Mouse (Mus musculus): ENCODE data around the gene Gm49373.
"Not testable (repeated sequence)": the region's sequence is repeated elsewhere in the genome, so short reads cannot be mapped to it uniquely, and the experiment has no call there.

Gene Gm49373

DNA sequence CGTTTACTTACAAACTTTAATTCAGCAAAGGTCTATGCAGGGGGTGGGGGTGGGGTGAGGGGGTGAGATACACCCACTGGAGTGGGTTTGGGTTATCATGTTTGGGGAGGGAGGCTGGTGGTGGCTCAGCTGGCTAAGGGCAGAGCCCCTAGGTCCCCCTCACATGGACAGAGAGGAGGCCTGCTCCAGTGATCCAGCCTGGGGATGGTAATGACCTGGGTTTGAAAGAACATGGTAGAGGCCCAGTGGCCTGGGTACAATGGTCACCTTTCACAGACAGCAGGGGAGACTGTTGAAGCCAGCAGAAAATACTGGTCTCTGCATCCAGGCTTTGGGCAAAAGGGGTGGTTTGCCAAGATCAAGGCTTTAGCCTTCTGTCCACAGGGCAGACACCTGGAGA lies 1.3 kb upstream of the Gm49373 start:
- peak; percentile 16 to 38 for DNase-seq (ENCODE audit: low spot score in 2 of 2)

DNA sequence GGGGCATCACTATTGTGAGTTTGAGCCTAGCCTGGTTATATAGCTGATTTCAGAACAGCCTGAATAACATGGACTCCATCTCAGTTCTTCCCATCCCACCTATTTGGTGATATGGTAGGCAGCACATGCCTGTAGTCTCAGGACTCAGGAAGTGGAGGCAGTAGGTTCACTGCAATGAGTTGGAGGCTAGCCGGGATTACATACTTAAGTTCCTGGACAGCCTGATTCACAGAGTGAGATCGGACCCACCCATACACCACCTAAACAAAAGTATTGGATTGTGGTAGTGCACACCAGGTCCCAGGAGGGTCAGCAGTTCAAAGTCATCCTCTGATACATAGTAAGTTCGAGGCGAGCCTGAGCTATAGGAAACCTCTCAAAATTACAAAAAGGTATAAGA lies 255 bp downstream of the Gm49373 start:
- DNase-seq (ENCODE audit: low spot score in 2 of 2), result no peak

DNA sequence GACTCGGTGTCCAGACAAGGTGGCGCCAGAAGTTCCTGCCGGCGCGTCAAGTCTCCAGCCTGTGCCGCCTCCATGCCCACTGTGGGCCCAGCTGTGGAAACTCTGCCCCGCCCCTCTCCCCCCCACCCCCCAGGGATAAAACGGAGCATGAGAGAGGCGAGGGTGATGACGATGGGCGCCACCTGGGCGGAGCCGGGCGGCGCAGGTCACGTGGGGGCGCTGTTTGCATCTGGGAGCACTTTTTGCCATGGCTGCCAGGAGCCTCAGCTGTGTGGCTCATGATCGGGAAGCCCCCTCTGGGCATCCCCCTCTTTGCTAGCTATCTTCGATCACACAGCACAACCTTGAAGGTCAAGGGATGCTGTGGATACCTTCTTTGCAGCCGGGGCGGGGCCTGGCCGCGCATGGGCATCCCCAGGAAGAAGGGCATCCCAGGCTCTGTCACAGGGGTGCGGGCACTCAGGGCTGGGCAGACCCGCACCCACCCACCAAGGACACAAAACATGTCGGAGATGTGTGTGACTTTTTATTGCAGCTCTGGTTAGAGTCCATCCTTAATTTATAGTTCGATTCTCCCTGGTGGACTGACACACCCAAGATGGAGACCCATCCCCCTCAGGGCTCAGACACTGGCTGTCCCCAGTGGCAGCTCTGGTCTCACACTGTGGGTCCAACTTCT lies 5.8 kb downstream of the Gm49373 start, which contains the start of gene Zglp1:
Zglp1 (minus strand) TSS at position 88 of the 679 bp plus-strand sequence.
- no peak for DNase-seq (ENCODE audit: low spot score in 2 of 2)

DNA sequence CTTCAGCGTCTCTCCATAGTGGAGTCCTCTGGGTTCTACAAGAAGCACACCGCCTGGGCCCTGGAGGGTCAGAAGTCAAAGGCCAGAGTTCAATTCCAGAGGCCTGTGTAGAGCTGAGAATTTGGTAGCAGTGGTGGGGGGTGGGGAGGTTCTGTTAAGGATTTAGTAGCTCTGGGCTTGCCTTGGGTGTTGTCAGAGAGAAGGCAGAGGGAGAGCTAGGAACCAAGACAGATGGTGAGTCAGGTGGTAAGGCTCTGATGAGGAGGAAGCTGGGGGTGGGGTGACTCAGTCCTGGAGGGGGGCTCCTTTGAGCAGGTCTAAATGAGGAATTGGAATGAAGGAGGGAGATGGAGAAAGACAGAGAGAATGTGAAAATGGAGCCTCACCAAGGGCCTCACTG lies 10.0 kb downstream of the Gm49373 start:
- DNase-seq (ENCODE audit: low spot score in 2 of 2), result peak; percentile 70 to 84

DNA sequence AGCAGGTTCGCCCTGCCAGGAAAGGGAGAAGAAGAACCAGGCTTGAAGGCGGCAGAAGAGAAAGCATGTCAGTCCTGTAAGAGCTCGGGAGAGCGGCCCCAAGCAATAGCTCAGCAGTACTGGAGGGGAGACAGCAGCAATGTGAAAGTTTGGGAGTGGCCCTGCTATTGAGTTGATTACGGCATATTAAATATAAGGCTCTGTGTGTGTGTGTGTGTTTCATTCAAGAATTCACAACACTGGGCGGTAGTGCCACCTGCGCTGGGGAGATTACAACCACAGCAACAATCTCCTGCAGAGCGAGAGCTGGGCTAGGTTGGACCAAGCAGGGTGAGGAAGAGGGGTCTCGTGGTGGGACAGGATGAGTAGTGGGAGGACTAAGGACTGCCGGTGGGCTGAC lies 21.3 kb downstream of the Gm49373 start:
- DNase-seq (ENCODE audit: low spot score in 2 of 2), result no peak

DNA sequence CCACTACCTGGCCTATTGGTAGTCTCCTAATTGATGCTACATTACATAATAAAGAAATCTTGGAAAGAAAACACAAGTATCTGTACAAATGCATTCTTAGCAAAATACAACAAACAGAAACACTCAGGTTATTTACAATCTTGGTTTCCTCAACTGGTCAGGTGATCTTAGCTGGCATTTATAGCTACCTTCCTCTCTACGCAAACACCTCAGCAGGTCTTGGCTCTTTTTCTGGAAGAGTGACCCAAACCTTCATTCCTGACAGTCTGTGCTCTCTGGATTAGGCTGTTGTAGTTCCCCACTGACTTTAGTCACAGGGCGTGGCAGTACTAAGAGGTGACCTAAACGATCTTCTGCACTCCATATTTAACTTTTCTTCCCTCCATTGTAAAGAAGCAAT lies 27.7 kb downstream of the Gm49373 start:
- DNase-seq (ENCODE audit: low spot score in 2 of 2), result no peak

DNA sequence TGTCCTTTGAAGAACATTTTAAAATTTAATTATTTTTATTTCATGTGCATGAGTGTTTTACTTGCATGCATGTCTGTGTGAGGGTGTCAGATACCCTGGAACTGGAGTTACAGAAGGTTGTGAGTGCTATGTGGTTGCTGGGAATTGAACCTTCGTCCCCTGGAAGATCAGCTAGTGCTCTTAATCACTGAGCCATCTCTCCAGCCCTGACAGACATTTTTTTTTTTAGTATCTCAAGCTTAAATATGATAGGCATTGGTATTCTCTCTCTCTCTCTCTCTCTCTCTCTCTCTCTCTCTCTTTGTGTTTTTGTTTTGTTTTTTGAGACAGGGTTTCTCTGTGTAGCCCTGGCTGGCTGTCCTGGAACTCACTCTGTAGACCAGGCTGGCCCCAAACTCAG lies 28.1 kb downstream of the Gm49373 start:
- not testable (repeated sequence) for DNase-seq (ENCODE audit: low spot score in 2 of 2)

DNA sequence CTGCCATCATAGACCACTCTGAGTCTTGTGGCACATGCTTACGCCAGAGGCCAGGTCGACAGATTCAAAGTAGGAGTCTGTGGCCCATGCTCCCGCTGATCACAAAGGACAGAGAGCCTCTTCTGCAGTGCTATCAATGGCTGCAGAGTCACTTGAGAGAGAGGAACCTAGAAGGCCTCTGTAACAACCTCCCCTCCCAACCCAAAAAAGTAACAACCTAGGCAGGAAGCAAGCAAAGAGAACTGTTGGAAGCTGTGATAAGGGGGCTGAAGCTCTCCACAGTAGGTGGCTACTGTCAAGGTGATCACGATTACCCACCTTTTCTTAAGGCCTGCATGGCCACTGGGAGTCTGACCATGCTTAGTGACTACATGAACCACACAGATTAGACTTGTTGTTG lies 29.3 kb downstream of the Gm49373 start:
- no peak for DNase-seq (ENCODE audit: low spot score in 2 of 2)

DNA sequence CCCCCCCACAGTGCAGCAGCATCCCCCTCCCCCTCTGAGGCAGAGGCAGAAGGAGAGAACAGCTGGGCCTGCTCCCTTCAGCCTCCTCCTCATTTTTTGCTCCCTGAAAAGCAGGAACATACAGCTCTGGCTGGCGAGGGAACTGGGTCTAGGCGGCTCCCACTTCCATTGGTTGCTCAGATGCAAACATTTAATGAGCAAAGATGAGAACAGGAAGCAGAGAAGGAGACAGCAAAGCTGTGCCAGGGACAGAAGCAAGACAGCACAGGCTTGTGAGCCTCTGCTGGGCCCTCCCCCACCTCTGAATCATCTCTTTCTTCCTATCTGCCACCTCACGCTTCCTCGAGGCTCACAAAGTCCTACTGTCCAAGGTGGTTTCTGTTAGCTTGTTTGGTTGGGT lies 31.6 kb downstream of the Gm49373 start:
- peak; percentile 78 to 89 for DNase-seq (ENCODE audit: low spot score in 2 of 2)

DNA sequence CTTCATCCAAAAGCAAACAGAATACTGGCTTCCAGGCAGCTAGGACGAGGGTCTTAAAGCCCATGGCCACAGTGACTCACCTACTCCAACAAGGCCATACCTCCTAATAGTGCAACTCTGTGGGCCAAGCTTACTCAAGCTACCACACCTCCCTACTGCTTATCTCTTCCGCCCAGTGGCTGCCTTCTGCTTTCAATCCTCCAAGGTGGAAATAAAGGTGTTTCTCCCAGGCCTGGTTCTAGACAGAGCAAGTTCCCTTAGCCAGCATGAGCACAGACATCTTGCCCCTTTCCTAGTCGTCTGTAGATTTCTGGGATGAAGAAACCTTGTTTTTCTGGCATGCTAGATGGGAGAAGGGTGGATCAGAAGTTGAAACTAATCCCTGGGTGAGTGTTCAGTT lies 33.1 kb downstream of the Gm49373 start:
- DNase-seq (ENCODE audit: low spot score in 2 of 2), result no peak

DNA sequence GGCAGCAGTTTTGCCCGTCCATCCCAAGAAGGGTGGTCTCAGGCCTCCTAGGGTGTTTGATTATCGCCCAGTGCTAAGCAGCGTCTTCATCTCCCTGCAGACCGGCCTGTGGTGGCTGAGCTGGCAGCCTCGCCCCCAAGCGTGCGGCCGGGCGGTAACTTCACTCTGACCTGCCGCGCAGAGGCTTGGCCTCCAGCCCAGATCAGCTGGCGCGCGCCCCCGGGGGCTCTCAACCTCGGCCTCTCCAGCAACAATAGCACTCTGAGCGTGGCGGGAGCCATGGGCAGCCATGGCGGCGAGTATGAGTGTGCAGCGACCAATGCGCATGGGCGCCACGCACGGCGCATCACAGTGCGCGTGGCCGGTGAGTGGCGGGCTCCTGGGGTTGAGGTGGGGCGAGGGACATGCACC lies 35.4 kb downstream of the Gm49373 start:
- DNase-seq (ENCODE audit: low spot score in 2 of 2), result peak; percentile 65 to 70

DNA sequence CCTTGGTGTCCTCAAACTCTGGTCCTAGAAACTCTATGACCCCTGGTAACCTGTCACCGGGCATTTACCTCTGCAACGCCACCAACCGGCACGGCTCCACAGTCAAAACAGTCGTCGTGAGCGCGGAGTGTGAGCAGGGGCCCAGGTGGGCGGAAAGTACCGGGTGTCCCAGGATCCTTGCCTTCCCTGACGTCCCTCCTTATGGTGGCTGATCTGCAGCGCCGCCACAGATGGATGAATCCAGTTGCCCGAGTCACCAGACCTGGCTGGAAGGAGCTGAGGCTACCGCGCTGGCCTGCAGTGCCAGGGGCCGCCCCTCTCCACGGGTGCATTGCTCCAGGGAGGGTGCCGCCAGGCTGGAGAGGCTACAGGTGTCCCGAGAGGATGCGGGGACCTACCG lies 36.2 kb downstream of the Gm49373 start:
- no peak for DNase-seq (ENCODE audit: low spot score in 2 of 2)

DNA sequence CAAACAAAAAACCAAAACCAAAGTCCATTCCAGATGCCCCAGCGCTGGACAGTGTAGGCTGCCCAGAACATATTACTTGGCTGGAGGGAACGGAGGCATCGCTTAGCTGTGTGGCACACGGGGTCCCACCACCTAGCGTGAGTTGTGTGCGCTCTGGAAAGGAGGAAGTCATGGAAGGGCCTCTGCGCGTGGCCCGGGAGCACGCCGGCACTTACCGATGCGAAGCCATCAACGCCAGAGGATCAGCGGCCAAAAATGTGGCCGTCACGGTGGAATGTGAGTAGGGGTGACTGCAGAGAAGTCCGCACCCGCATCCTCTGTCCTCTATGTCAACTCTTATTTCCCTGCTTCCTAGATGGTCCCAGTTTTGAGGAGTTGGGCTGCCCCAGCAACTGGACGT lies 36.7 kb downstream of the Gm49373 start:
- no peak for DNase-seq (ENCODE audit: low spot score in 2 of 2)

DNA sequence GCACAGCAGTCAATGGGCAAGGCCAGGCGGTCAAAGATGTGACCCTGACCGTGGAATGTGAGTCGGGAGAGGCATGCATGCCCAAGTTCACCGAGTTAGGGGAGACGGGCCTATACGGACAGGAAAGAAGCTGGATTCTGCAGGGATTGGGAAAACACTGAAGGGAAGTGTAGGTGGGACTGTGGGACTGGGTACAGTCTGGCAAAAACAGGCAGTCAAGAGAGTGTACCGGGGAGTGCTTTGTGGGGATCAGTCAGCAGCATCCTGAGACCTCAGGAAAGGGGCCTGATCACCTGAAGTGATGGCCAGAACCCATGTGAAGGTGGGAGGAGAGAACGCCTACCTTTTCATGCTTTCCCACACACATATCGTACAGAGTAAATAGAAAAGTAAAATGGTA lies 37.3 kb downstream of the Gm49373 start:
- no peak for DNase-seq (ENCODE audit: low spot score in 2 of 2)

DNA sequence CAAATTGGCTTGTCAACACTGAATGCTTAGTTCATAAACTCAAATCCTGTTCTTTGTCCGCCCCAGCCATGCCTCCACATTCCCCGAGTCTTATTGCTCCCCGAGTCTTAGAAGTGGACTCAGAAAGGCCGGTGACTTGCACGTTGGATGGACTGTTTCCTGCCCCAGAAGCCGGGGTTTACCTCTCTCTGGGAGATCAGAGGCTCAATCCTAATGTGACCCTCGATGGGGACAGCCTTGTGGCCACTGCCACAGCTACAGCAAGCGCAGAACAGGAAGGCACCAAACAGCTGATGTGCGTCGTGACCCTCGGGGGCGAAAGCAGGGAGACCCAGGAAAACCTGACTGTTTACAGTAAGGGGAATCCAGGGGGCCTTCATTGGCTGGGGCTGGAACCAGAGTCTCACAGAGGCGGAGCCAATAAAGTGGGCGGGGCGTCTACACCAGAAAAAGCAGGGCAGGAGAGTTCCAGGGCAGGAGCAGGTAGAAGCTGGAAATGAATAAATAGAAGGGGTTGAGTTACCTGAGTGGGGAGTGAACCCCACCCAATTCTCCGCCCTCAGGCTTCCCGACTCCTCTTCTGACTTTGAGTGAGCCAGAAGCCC lies 38.3 kb downstream of the Gm49373 start:
- no peak for DNase-seq (ENCODE audit: low spot score in 2 of 2)

DNA sequence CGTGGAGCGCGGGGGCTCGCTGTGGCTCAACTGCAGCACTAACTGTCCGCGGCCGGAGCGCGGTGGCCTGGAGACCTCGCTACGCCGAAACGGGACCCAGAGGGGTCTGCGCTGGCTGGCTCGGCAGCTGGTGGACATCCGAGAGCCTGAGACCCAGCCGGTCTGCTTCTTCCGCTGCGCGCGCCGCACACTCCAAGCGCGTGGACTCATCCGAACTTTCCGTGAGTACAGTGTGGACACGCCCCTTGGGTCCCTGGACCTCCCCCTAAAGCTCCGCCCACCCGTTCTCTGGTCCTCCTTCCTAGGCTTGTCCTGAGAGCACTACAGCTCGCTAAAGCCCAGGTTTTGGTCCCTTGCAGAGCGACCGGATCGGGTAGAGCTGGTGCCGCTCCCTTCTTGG lies 39.8 kb downstream of the Gm49373 start:
- DNase-seq (ENCODE audit: low spot score in 2 of 2), result peak; percentile 78 to 82

DNA sequence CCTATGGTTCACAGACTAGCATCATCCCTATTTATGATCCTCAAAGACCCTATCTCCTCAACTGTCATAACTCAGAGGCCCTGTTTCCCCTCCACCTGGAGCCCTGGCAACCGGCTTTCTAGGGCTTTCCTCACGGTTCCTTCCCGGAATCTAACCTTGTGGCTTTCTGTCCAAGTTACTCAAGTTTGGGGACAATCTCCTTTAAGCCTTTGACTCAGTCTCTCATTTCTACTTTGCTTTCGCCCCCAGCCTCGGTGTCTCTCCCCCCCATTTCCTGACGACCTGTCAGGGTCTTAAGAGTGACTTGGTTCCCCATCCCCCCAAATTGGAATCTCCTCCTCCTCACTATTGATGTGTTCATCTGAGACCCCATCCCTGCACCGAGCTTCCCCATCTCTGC lies 40.4 kb downstream of the Gm49373 start:
- DNase-seq (ENCODE audit: low spot score in 2 of 2), result no peak

DNA sequence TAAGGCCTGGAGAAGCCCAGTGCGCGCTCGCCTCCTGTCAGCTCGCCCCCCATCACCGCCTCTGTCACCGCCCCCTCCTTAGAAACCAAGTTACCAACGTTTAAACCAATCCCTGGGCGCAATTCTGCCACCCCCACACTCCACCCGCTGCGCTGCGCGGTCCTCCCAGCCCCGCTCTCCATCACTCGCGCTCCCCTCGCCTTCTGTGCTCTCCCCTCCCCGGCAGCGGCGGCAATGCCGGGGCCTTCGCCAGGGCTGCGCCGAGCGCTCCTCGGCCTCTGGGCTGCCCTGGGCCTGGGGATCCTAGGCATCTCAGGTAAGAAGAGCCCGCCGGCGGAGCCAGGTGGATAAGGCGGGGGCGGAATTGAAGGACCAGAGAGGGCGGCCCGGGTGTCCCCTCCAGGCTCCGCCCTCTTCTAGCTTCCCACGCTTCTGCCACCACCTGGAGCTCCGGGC lies 41.0 kb downstream of the Gm49373 start, which contains the start of gene Icam5:
Icam5 (plus strand) TSS at position 178 of the 456 bp plus-strand sequence.
- DNase-seq (ENCODE audit: low spot score in 2 of 2), result peak; percentile 92 to 93

DNA sequence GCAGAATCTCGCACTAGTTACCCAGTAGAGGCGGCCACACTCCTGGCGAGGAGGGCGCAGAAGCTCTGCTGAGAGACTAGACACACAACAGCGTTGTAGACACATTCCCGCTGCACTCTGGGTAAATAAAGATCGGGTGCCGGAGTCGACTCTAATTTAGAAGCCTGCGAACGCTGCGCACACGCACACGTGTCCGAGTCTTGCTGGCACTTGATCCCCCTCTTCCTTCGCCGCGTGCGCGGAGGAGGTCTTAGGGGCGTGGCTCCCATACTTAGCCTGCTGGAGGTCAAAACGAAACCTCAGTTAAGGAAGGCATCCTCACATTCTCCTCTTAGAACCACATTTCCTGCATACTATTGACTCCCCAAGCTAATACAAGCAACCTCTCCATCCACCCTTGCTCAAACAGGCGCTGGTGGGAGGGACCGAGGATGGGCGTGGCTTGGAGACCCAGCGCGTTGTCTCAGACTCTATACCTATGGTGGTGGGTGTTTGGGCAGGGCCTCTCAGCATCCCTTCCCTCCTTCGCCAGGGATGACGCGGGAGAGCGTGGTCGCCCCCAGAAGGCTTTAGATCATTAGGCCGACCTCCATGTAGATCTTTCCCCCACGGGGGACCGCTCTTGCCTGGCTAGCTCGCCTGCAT lies 41.5 kb downstream of the Gm49373 start:
- peak; percentile 87 to 92 for DNase-seq (ENCODE audit: low spot score in 2 of 2)

DNA sequence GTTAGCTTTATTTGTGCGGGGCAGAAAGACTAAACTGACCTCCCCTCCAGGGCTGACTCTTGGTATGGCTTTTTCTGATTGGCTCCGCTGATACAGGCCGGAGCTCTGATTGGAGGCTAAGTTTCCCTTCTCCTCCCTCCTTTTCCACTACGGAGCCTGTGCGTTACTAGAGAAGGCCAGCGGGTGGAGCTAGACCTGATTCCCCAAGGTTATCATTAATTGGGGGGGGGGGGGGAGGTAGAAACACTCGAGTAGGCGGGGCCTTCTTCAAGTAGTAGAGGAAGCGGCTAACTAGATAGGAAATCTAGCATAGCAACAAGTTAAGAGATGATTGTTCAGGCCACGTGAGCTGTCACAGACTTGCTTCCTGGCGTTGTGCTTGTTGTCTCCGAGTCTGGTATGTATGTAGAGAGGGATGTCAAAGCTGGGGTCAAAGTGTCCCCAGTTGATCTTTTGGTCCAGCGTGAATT lies 42.1 kb downstream of the Gm49373 start:
- peak; percentile 91 to 92 for DNase-seq (ENCODE audit: low spot score in 2 of 2)

DNA sequence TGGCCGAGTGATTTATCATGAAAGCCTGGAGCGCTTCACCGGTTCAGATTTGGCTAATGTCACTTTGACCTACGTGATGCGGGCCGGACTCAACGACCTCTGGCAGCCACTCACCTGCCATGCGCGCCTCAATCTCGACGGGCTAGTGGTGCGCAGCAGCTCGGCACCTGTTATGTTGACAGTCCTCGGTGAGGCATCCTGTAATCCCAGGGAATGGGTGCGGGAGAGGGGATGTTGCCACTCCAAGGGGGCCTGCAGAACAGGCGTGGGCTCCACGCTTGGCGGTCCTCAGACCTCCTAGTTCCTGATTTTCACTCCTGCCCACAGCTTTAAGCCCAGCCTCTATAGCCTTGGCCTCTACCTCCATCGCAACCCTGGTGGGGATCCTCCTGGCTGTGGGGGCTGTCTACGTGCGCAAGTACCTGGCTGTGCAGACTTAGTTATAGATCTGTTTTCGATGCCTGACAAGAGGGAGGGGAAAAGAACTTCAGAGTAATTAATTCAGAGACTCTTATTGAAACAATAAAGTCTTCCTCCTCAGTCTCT lies 42.8 kb downstream of the Gm49373 start:
- DNase-seq (ENCODE audit: low spot score in 2 of 2), result no peak

DNA sequence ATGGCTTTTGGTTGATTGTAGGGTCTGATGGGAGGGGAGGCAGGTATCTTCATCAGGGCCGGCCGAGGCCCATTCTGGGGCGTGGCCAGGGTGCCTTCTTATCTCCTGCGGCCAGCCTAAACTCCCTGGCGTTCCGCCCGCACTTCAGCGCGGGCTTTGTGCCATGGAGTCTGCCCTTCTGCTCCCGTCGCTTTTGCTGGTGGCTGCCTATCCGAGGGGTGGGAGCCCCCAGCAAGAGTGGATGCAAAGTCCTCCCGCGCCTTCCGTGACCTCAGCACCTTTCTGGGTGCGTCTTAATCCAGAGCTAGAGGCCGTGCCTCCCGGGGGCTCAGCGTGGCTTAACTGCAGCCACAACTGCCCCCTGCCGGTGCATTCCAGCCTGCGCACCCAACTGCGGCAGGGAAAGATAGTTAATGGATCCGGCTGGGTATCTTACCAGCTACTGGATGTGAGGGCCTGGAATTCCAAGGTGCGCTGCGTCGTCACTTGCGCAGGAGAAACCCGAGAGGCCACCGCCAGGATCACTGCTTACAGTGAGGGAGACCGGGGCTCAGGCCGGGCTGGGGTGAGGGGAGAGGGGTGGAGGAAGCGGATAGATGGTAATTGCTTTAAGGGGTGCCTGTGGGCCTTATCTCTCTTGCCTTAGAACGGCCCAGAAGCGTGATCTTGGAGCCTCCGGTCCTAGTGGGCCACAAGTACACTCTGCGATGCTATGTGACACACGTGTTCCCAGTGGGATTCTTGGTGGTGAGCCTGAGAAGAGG lies 43.4 kb downstream of the Gm49373 start, which contains the start of gene Icam4:
Icam4 (plus strand) TSS at position 83 of the 764 bp plus-strand sequence.
- peak; percentile 81 to 85 for DNase-seq (ENCODE audit: low spot score in 2 of 2)

All from right cerebral cortex, postnatal 10 days (tissue).